Comparison of ENCODE assay signal across 8 mouse cellular contexts in the genomic region with DNA sequence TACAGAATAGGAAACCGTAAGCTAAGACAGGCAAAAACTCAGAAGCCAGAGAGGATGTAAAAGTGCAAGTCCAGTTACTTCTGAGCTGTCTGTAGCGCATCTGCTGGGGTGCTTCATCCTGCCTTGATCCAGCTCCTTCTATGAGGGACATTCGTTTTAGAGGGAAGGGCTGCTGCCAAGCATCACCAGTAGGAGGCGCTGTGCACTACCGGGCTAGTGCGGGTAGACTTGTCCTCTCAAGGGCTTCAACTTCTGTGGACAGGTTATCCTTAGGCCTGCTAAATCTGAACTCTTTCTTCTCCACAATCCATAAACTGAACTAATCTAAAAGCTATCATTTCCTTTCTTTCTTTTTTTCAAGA. TPM values are rescaled to one million over a fixed set of nuclear protein-coding genes. Genes with fewer than 3 reads are reported as not detected.
DNase-seq lines count a peak whose midpoint lies in the region; ATAC-seq and TF ChIP-seq lines count a peak whose summit lies in the region.

No protein-coding gene starts in this region.

- intact Hi-C loops in left cerebral cortex, adult 2 months (cut with DNase I) = no loop called here

- no peaks in the 10 kb centered on the region for H3K4me1 ChIP-seq in forebrain, postnatal 0 days (ENCODE audit: insufficient read depth)
- no peaks in the 10 kb centered on the region; the same call in 1 of the 2 replicates for H3K4me1 ChIP-seq in hindbrain, embryonic 16.5 days (ENCODE audit: control insufficient read depth, insufficient read depth, low read depth, low read length)
- peaks cover 5% of the 10 kb centered on the region; the same call in 1 of the 2 replicates for H3K4me1 ChIP-seq in midbrain, embryonic 15.5 days
- 0 out of 2 replicates have a peak, but pooled peaks cover 3% of the 10 kb centered on the region for H3K4me1 ChIP-seq in stomach, embryonic 16.5 days (ENCODE audit: control insufficient read depth, insufficient read depth, low read length)

- ATAC-seq in forebrain, postnatal 0 days = no peak
- no peak for ATAC-seq in hindbrain, embryonic 16.5 days
- no peak for ATAC-seq in midbrain, embryonic 15.5 days (replicated peaks)
- ATAC-seq in stomach, embryonic 16.5 days (ENCODE audit: insufficient read depth, low FRiP score) = no peak

- DNase-seq in left cerebral cortex, adult 2 months (ENCODE audit: extremely low spot score in 1 of 2, low spot score in 2 of 2) = peak; percentile 19 to 21
- DNase-seq in left cerebral cortex, adult 11 months (ENCODE audit: low spot score) = no peak
- peak; percentile 60 for DNase-seq in c-Kit-negative CD71-positive TER-119-positive erythroid progenitor cells, embryonic 14.5 days (ENCODE audit: low read depth, low spot score)
- no peak for DNase-seq in forebrain, postnatal 0 days
- DNase-seq in liver = peak; percentile 88

- TF ChIP-seq CTCF in left cerebral cortex, adult 2 months (IDR thresholded peaks at IDR 0.05) = peak; percentile 62
- peak; percentile 70 for TF ChIP-seq CTCF in forebrain, postnatal 0 days (IDR thresholded peaks at IDR 0.05; ENCODE audit: low read depth)

- H3K4me2 ChIP-seq in forebrain, postnatal 0 days (ENCODE audit: low read depth) = peak overlapping the region; percentile 38
- peak overlapping the region; percentile 53 for H3K4me2 ChIP-seq in hindbrain, embryonic 16.5 days (ENCODE audit: low read length)
- H3K4me2 ChIP-seq in midbrain, embryonic 15.5 days = peak overlapping the region; percentile 56
- peak overlapping the region; percentile 41 for H3K4me2 ChIP-seq in stomach, embryonic 16.5 days (ENCODE audit: low read depth, low read length)

- no peaks in the 10 kb centered on the region for H3K9me3 ChIP-seq in forebrain, postnatal 0 days (ENCODE audit: low read length)
- H3K9me3 ChIP-seq in hindbrain, embryonic 16.5 days (ENCODE audit: control insufficient read depth, low read length) = no peaks in the 10 kb centered on the region
- no peaks in the 10 kb centered on the region for H3K9me3 ChIP-seq in midbrain, embryonic 15.5 days
- H3K9me3 ChIP-seq in stomach, embryonic 16.5 days (replicated peaks; ENCODE audit: control insufficient read depth, low read length) = no peaks in the 10 kb centered on the region

- H3K27me3 ChIP-seq in forebrain, postnatal 0 days (ENCODE audit: insufficient read depth, low read length) = no peaks in the 10 kb centered on the region
- H3K27me3 ChIP-seq in hindbrain, embryonic 16.5 days (replicated peaks; ENCODE audit: control insufficient read depth, insufficient read depth, low read length) = no peaks in the 10 kb centered on the region
- 0 out of 2 replicates have a peak, but pooled peaks cover 6% of the 10 kb centered on the region for H3K27me3 ChIP-seq in midbrain, embryonic 15.5 days (replicated peaks)
- peaks cover 4% of the 10 kb centered on the region; the same call in 1 of the 2 replicates for H3K27me3 ChIP-seq in stomach, embryonic 16.5 days (ENCODE audit: control insufficient read depth, insufficient read depth, low read length)

- 24% methylated on average over 6 of the region's 6 CpGs for WGBS in forebrain, postnatal 0 days
- WGBS in hindbrain, embryonic 16.5 days = 22% methylated on average over 6 of the region's 6 CpGs
- WGBS in midbrain, embryonic 15.5 days = 21% methylated on average over 6 of the region's 6 CpGs
- WGBS in stomach, embryonic 16.5 days = 24% methylated on average over 6 of the region's 6 CpGs

- H3K4me3 ChIP-seq in left cerebral cortex, adult 2 months = no peak overlapping the region; the same call in 1 of the 2 replicates
- peak overlapping the region; percentile 11; the same call in 1 of the 2 replicates for H3K4me3 ChIP-seq in forebrain, postnatal 0 days (ENCODE audit: low read depth, low read length)
- peak overlapping the region; percentile 29 for H3K4me3 ChIP-seq in hindbrain, embryonic 16.5 days (ENCODE audit: low read length)
- H3K4me3 ChIP-seq in midbrain, embryonic 15.5 days = no peak overlapping the region
- H3K4me3 ChIP-seq in stomach, embryonic 16.5 days (replicated peaks; ENCODE audit: low read length) = peak overlapping the region; percentile 24

- no peak overlapping the region for H3K27ac ChIP-seq in left cerebral cortex, adult 2 months
- H3K27ac ChIP-seq in forebrain, postnatal 0 days (ENCODE audit: low read depth, low read length) = no peak overlapping the region
- H3K27ac ChIP-seq in hindbrain, embryonic 16.5 days (ENCODE audit: low read depth, low read length) = no peak overlapping the region
- H3K27ac ChIP-seq in midbrain, embryonic 15.5 days = no peak overlapping the region
- no peak overlapping the region for H3K27ac ChIP-seq in stomach, embryonic 16.5 days (ENCODE audit: low read length)

- H3K36me3 ChIP-seq in forebrain, postnatal 0 days (ENCODE audit: insufficient read depth) = no peaks in the 10 kb centered on the region
- H3K36me3 ChIP-seq in hindbrain, embryonic 16.5 days (ENCODE audit: control insufficient read depth, insufficient read depth, low read length) = no peaks in the 10 kb centered on the region
- no peaks in the 10 kb centered on the region for H3K36me3 ChIP-seq in midbrain, embryonic 15.5 days (replicated peaks)
- H3K36me3 ChIP-seq in stomach, embryonic 16.5 days (ENCODE audit: control insufficient read depth, insufficient read depth, low read length) = no peaks in the 10 kb centered on the region

- no peak overlapping the region for H3K9ac ChIP-seq in forebrain, postnatal 0 days
- H3K9ac ChIP-seq in hindbrain, embryonic 16.5 days (ENCODE audit: low read depth, low read length) = no peak overlapping the region
- H3K9ac ChIP-seq in midbrain, embryonic 15.5 days = no peak overlapping the region
- H3K9ac ChIP-seq in stomach, embryonic 16.5 days (ENCODE audit: low read length) = no peak overlapping the region

RNA-seq across cellular contexts. Expression of a gene that starts 39.8 kb away (rescaled TPM):
- 10 to 100 TPM; 21.4 to 23.8 TPM for total RNA-seq in left cerebral cortex, adult 2 months (2021)
- total RNA-seq in forebrain, postnatal 0 days (2014; rRNA removed) = 16.6 and 21.7 TPM in 2 replicates
- 7.5 and 12.2 TPM in 2 replicates for polyA plus RNA-seq in forebrain, postnatal 0 days (2015; fragmentation: Nextera tagmentation; extraction: Ambion mirVana)
- 9.9 and 12.0 TPM in 2 replicates for polyA plus RNA-seq in hindbrain, embryonic 16.5 days (2015; fragmentation: Nextera tagmentation; extraction: Ambion mirVana)
- polyA plus RNA-seq in midbrain, embryonic 15.5 days (2015; fragmentation: Nextera tagmentation; extraction: Ambion mirVana) = 19.6 and 23.5 TPM in 2 replicates
- polyA plus RNA-seq in stomach, embryonic 16.5 days (2015; fragmentation: Nextera tagmentation; extraction: Ambion mirVana) = 17.3 and 17.6 TPM in 2 replicates

RNA-seq across cellular contexts. Expression of a gene that starts 57.7 kb away (rescaled TPM):
- 1 to 10 TPM; 2.4 to 2.5 TPM for total RNA-seq in left cerebral cortex, adult 2 months (2021)
- total RNA-seq in forebrain, postnatal 0 days (2014; rRNA removed) = 1.4 and 2.2 TPM in 2 replicates
- 2.1 and 2.8 TPM in 2 replicates for polyA plus RNA-seq in forebrain, postnatal 0 days (2015; fragmentation: Nextera tagmentation; extraction: Ambion mirVana)
- 2.3 and 2.5 TPM in 2 replicates for polyA plus RNA-seq in hindbrain, embryonic 16.5 days (2015; fragmentation: Nextera tagmentation; extraction: Ambion mirVana)
- polyA plus RNA-seq in midbrain, embryonic 15.5 days (2015; fragmentation: Nextera tagmentation; extraction: Ambion mirVana) = 2.4 and 3.0 TPM in 2 replicates
- 8.3 and 8.6 TPM in 2 replicates for polyA plus RNA-seq in stomach, embryonic 16.5 days (2015; fragmentation: Nextera tagmentation; extraction: Ambion mirVana)

Comparison
In these comparisons a context has a peak if more than half of its experiments do, and no peak if none do; other contexts are left out.
1. DNase-seq: peak in left cerebral cortex, adult 2 months (2 of 2), c-Kit-negative CD71-positive TER-119-positive erythroid progenitor cells, embryonic 14.5 days (single experiment) and liver (single experiment); none in left cerebral cortex, adult 11 months (single experiment) and forebrain, postnatal 0 days (single experiment).
2. H3K4me3 ChIP-seq: peak in forebrain, postnatal 0 days (single experiment), hindbrain, embryonic 16.5 days (single experiment) and stomach, embryonic 16.5 days (single experiment); none in left cerebral cortex, adult 2 months (single experiment) and midbrain, embryonic 15.5 days (single experiment).
3. Peak in every context shown above with its lines, with median percentiles within 50 percentile points of each other: H3K4me2 ChIP-seq.